Mouse (Mus musculus): ENCODE measurements around the gene Cemip2. TPM values are rescaled to one million over a fixed set of nuclear protein-coding genes. Genes with fewer than 3 reads are reported as not detected.

Gene Cemip2
- polyA plus RNA-seq, 1 experiment from 2014 or later: 24.0 TPM

GRCm38 (mm10) chr19:21781066-21781786, 3.1 kb downstream of the Cemip2 start:
- ATAC-seq (ENCODE audit: low FRiP score, low read depth): no peak
- no peaks in the 10 kb centered on the region for H3K9me3 ChIP-seq
- H3K27ac ChIP-seq (replicated peaks): peak overlapping the region; percentile 70
- H3K4me1 ChIP-seq (replicated peaks): peaks cover 74% of the 10 kb centered on the region
- peak overlapping the region; percentile 89 for H3K4me2 ChIP-seq
- peak overlapping the region; percentile 12 for H3K9ac ChIP-seq
- H3K4me3 ChIP-seq: peak overlapping the region; percentile 97
- no peaks in the 10 kb centered on the region for H3K36me3 ChIP-seq
- no peaks in the 10 kb centered on the region for H3K27me3 ChIP-seq
- 19% methylated on average over 7 of the region's 7 CpGs for WGBS

DNA sequence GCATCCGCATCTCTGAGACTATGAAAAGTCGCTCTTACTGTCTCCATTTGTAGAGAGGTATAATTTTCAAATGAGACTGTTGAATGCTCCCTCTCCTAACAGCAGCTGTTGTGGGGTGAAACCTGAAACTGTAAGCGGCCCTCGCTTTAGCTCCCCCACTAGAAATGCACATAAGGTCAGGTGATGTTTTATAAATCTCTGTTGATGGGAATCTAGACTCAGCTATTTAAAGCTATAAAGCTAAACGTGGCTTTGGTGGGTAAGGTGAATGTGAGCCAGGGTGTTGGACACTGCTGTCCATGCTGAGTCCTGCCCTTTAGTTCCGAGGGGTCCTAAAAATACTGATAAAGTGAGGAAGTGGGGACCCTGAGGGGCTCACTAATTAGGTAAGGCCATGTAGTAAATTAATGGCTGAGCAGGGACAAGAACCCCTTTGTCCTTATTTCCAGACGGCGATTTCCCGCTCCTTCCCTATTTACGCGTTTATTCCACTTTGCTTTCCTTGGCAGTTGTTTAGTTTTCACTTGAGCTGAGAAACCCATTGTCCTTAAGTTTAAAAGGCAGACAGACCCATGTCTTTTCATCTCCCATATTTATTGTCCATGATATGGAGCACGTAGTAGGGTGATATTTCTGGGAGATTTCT, 3.8 kb downstream of the Cemip2 start:
- peak overlapping the region; percentile 97 for H3K4me3 ChIP-seq
- 18% methylated on average over 12 of the region's 12 CpGs for WGBS
- peak overlapping the region; percentile 70 for H3K27ac ChIP-seq (replicated peaks)
- H3K36me3 ChIP-seq: no peaks in the 10 kb centered on the region
- H3K4me2 ChIP-seq: peak overlapping the region; percentile 89
- peak overlapping the region; percentile 12 for H3K9ac ChIP-seq
- H3K4me1 ChIP-seq (replicated peaks): peaks cover 75% of the 10 kb centered on the region
- no peak for ATAC-seq (ENCODE audit: low FRiP score, low read depth)
- H3K9me3 ChIP-seq: no peaks in the 10 kb centered on the region
- no peaks in the 10 kb centered on the region for H3K27me3 ChIP-seq

DNA sequence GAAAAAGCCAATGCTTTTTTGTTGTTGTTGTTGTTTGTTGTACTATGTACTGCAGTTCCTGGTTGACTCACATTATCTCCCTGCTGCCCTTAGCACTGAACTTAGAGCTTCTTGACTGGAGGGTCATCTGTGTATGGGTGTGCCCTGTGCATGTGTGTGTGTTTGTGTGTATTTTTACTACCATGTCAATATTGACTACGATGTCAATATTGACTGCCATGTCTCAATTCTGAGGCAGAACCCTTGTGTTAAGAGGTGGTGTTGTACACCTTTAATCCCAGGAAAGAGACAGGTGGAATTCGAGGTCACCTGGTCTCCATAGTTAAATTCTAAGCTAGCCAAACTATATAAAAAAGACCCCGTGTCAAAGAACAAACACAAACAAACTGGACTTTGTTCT, 5.6 kb downstream of the Cemip2 start:
- Histone ChIP-seq H3K4me1 (replicated peaks) (peaks cover 86% of the 10 kb centered on the region), H3K27ac (replicated peaks) (peak overlapping the region; percentile 85), H3K4me3 (no peak overlapping the region), H3K9me3 (no peaks in the 10 kb centered on the region), H3K4me2 (0 out of 2 replicates have a peak overlapping the region, but pooled peaks have one; percentile 49), H3K9ac (no peak overlapping the region), H3K27me3 (no peaks in the 10 kb centered on the region), H3K36me3 (no peaks in the 10 kb centered on the region)
- ATAC-seq (ENCODE audit: low FRiP score, low read depth): no peak
- 67% methylated on average over 3 of the region's 3 CpGs for WGBS

DNA sequence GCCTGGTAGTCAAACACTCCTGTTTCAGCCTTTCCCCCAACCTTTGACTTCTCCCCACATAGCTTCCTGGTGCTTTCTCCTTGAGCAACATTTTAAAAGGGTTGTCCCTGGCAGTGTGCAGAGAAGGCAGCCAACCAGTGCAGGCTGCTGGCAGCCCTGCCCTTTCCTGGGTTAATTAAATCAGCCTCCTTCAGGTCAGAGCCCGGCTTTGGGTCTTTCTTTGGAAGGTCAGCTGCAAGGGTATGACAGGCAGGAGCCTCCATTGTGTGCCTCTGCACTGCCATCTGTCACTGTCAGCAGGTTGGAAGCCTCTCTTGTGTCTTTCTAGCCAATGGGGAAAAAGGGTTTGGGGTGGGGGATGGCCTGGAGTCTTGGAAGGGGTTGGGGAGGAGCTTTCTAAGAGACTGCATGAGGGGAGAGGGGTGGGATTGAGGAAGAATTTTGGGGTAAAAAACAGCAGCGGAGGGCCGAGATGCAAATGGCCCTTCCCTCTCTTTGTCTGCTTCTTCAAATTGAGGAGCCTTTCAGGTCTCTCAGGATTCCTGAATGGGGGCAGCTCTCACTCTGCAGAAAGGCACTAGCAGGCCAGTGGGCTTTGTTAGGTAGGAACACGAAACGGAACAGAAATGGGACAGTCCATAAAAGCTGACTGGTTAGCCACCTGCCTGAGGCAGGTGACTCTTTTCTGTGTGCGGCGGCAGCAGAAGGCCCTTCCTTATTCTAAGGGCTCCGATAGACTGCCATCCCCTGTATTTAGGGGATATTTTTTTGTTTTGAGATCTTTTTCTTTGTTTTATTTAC, 6.4 kb downstream of the Cemip2 start:
- peak overlapping the region; percentile 85 for H3K27ac ChIP-seq (replicated peaks)
- H3K4me3 ChIP-seq: peak overlapping the region; percentile 14
- ATAC-seq (ENCODE audit: low FRiP score, low read depth): peak; percentile 84
- H3K4me1 ChIP-seq (replicated peaks): peaks cover 88% of the 10 kb centered on the region
- H3K9me3 ChIP-seq: no peaks in the 10 kb centered on the region
- peak overlapping the region; percentile 49 for H3K4me2 ChIP-seq
- 0 out of 2 replicates have a peak overlapping the region, but pooled peaks have one; percentile 23 for H3K9ac ChIP-seq
- no peaks in the 10 kb centered on the region for H3K36me3 ChIP-seq
- 6% methylated on average over 8 of the region's 8 CpGs for WGBS
- no peaks in the 10 kb centered on the region for H3K27me3 ChIP-seq

DNA sequence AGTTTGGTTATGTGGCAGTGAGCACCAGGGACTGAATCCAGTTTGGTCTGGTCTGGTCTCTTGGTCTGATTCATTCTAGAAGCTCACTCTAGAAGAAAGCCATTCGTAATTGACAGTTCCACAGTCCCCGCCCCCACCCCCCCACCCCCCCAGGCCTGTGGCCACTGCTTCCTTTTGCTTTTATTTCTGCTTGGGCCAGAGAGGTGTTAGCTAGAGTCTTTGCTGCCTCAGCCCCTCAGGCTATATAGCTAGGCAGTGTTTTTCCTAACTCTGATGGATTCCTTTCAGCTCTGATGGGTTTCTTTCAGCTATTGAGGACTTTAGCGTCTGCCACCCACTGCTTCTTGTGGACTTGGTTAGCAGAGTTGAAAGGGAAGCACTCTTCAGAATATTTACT, 7.0 kb downstream of the Cemip2 start:
- no peaks in the 10 kb centered on the region for H3K9me3 ChIP-seq
- no peaks in the 10 kb centered on the region for H3K27me3 ChIP-seq
- ATAC-seq (ENCODE audit: low FRiP score, low read depth): 0 out of 2 replicates have a peak, but pooled peaks have one; percentile 4
- no peaks in the 10 kb centered on the region for H3K36me3 ChIP-seq
- peaks cover 88% of the 10 kb centered on the region for H3K4me1 ChIP-seq (replicated peaks)
- H3K4me2 ChIP-seq: peak overlapping the region; percentile 49
- 6% methylated on average over 3 of the region's 3 CpGs for WGBS
- peak overlapping the region; percentile 23; the same call in 1 of the 2 replicates for H3K9ac ChIP-seq
- peak overlapping the region; percentile 14; the same call in 1 of the 2 replicates for H3K4me3 ChIP-seq
- peak overlapping the region; percentile 85 for H3K27ac ChIP-seq (replicated peaks)

GRCm38 (mm10) chr19:21787004-21787480, 8.9 kb downstream of the Cemip2 start:
- peak overlapping the region; percentile 66 for H3K27ac ChIP-seq (replicated peaks)
- H3K9me3 ChIP-seq: no peaks in the 10 kb centered on the region
- peaks cover 72% of the 10 kb centered on the region for H3K4me1 ChIP-seq (replicated peaks)
- 0 out of 2 replicates have a peak, but pooled peaks have one; percentile 24 for ATAC-seq (ENCODE audit: low FRiP score, low read depth)
- H3K9ac ChIP-seq: no peak overlapping the region
- no peak overlapping the region for H3K4me2 ChIP-seq
- no peaks in the 10 kb centered on the region for H3K27me3 ChIP-seq
- H3K36me3 ChIP-seq: no peaks in the 10 kb centered on the region
- WGBS: 22% methylated on average over 6 of the region's 6 CpGs
- no peak overlapping the region for H3K4me3 ChIP-seq

- peaks cover 54% of the 10 kb centered on the region for H3K4me1 ChIP-seq (replicated peaks)
- no peak for ATAC-seq (ENCODE audit: low FRiP score, low read depth)
- 16% methylated on average over 8 of the region's 8 CpGs for WGBS
- 0 out of 2 replicates have a peak, but pooled peaks cover 3% of the 10 kb centered on the region for H3K36me3 ChIP-seq
- no peak overlapping the region for H3K9ac ChIP-seq
- peak overlapping the region; percentile 77 for H3K27ac ChIP-seq (replicated peaks)
- H3K27me3 ChIP-seq: no peaks in the 10 kb centered on the region
- no peaks in the 10 kb centered on the region for H3K9me3 ChIP-seq
- no peak overlapping the region for H3K4me3 ChIP-seq
- peak overlapping the region; percentile 31 for H3K4me2 ChIP-seq
These were observed 10.9 kb downstream of the Cemip2 start for GRCm38 (mm10) chr19:21788999-21789398.

DNA sequence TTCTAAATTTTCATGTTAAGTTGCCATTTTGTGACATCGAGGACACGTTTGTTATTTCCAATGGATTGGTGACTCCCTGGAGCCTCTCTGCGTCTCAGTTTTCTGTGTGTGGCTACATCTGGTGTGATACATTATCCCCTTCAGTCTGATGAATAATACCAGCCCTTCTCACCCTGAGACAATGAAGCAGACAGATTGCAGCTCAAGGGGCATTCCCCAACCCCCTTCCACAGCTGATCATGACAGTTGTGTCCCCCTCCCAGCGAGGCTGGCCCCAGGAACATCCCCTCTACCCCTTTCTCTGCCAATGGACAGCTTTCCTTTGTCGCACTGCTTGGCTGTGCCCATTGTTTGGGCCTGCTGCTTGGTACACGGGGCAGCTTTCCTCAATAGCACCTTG, 11.5 kb downstream of the Cemip2 start:
- 10% methylated on average over 6 of the region's 6 CpGs for WGBS
- H3K9me3 ChIP-seq: no peaks in the 10 kb centered on the region
- no peak overlapping the region for H3K9ac ChIP-seq
- peak; percentile 67 for ATAC-seq (ENCODE audit: low FRiP score, low read depth)
- H3K27ac ChIP-seq (replicated peaks): peak overlapping the region; percentile 77
- H3K36me3 ChIP-seq: 0 out of 2 replicates have a peak, but pooled peaks cover 3% of the 10 kb centered on the region
- H3K4me2 ChIP-seq: peak overlapping the region; percentile 31; the same call in 1 of the 2 replicates
- no peaks in the 10 kb centered on the region for H3K27me3 ChIP-seq
- peaks cover 48% of the 10 kb centered on the region for H3K4me1 ChIP-seq (replicated peaks)
- H3K4me3 ChIP-seq: no peak overlapping the region

DNA sequence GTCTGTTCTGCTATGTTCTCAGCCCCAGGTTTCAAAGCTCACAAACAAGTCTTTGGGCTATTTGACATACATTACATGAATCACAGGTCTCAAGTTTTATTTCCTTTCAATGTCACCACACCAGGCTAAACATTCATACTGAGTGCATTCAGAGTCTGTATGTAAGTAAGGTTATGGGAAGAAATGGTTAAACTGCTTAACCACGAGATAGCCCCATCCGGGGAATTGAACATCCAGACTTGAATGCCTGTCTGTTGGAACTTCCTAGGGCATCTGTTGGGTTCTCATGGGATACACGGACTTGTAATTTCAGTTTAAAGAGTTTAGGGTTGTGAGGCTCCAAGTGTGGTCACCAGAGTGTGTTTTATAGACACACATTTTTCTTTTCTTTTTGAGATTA, 13.2 kb downstream of the Cemip2 start:
- no peak for ATAC-seq (ENCODE audit: low FRiP score, low read depth)
- peaks cover 34% of the 10 kb centered on the region for H3K4me1 ChIP-seq (replicated peaks)
- H3K36me3 ChIP-seq: 0 out of 2 replicates have a peak, but pooled peaks cover 3% of the 10 kb centered on the region
- no peak overlapping the region for H3K4me2 ChIP-seq
- no peak overlapping the region for H3K27ac ChIP-seq (replicated peaks)
- H3K27me3 ChIP-seq: no peaks in the 10 kb centered on the region
- 50% methylated on average over 3 of the region's 3 CpGs for WGBS
- H3K4me3 ChIP-seq: no peak overlapping the region
- H3K9ac ChIP-seq: no peak overlapping the region
- no peaks in the 10 kb centered on the region for H3K9me3 ChIP-seq

DNA sequence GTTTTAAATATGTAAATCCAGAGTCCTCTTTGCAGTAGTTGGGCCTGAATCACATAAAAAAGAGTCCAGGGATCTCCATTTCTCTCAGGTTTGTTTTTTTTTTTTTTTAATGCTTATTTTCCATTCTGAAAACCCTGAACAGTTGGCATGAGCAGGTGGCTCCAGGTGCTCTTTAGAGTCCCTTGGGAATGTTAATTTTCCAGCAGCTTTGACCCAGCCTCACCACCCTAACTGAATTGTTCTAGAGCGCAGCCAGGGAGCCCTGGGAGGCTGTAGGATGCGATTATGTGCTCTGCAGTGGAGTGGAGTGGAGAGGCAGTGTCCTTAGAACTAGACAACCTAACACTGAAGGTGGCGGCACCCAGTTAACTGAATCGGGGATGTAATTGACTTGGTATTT, 13.7 kb downstream of the Cemip2 start:
- no peak for ATAC-seq (ENCODE audit: low FRiP score, low read depth)
- 56% methylated on average over 4 of the region's 4 CpGs for WGBS
- no peak overlapping the region; the same call in 1 of the 2 replicates for H3K27ac ChIP-seq (replicated peaks)
- no peaks in the 10 kb centered on the region for H3K9me3 ChIP-seq
- H3K4me1 ChIP-seq (replicated peaks): peaks cover 33% of the 10 kb centered on the region
- H3K4me2 ChIP-seq: no peak overlapping the region
- no peak overlapping the region for H3K9ac ChIP-seq
- H3K36me3 ChIP-seq: 0 out of 2 replicates have a peak, but pooled peaks cover 3% of the 10 kb centered on the region
- no peaks in the 10 kb centered on the region for H3K27me3 ChIP-seq
- H3K4me3 ChIP-seq: no peak overlapping the region

GRCm38 (mm10) chr19:21792587-21793175, 14.5 kb downstream of the Cemip2 start:
- WGBS: 87% methylated on average over 26 of the region's 26 CpGs
- H3K27ac ChIP-seq (replicated peaks): no peak overlapping the region
- H3K4me3 ChIP-seq: no peak overlapping the region
- H3K36me3 ChIP-seq: 0 out of 2 replicates have a peak, but pooled peaks cover 5% of the 10 kb centered on the region
- H3K9me3 ChIP-seq: no peaks in the 10 kb centered on the region
- ATAC-seq (ENCODE audit: low FRiP score, low read depth): no peak
- H3K4me2 ChIP-seq: no peak overlapping the region
- H3K27me3 ChIP-seq: no peaks in the 10 kb centered on the region
- peaks cover 24% of the 10 kb centered on the region for H3K4me1 ChIP-seq (replicated peaks)
- H3K9ac ChIP-seq: no peak overlapping the region
